Mouse (Mus musculus) intestine, embryonic 16.5 days (tissue): ENCODE results near the gene Sh3kbp1. TPM values are rescaled to one million over a fixed set of nuclear protein-coding genes. Genes with fewer than 3 reads are reported as not detected.
A peak's percentile ranks its signal among the peaks of the same experiment; 100 is the strongest.

ENCODE experiments used
- ATAC-seq: fragments of 200-750 bp; cut with Nextera tagmentation; 2 replicates; pipeline ENCODE4 v1.8.0; 2017; ENCODE audit warnings: moderate TSS enrichment, moderate library complexity
- H3K27ac ChIP-seq: fragments of 300-500 bp; sonication (generic); 2 replicates; pipeline ENCODE4 v1.5.1; 2014; ENCODE audit warnings: mild to moderate bottlenecking, low read length
- H3K27me3 ChIP-seq: fragments of 300-500 bp; sonication (generic); replicated peaks from 2 replicates; pipeline ENCODE4 v1.6.1; 2014; ENCODE audit warnings: low read length, control low read depth, mixed read lengths; ENCODE audit not compliant: control insufficient read depth, insufficient read depth
- H3K36me3 ChIP-seq: fragments of 300-500 bp; sonication (generic); 2 replicates; pipeline ENCODE4 v1.6.1; 2014; ENCODE audit warnings: low read length, control low read depth; ENCODE audit not compliant: control insufficient read depth, insufficient read depth
- H3K4me1 ChIP-seq: fragments of 300-500 bp; sonication (generic); 2 replicates; pipeline ENCODE4 v1.6.1; 2014; ENCODE audit warnings: low read length, control low read depth, mixed read lengths; ENCODE audit not compliant: control insufficient read depth, insufficient read depth
- H3K4me2 ChIP-seq: fragments of 300-500 bp; sonication (generic); 2 replicates; pipeline ENCODE4 v1.6.1; 2014; ENCODE audit warnings: low read depth, low read length, control low read depth
- H3K4me3 ChIP-seq: fragments of 300-500 bp; sonication (generic); 2 replicates; pipeline ENCODE4 v1.5.1; 2014; ENCODE audit warnings: mild to moderate bottlenecking, low read length
- H3K9ac ChIP-seq: fragments of 300-500 bp; sonication (generic); 2 replicates; pipeline ENCODE4 v1.6.1; 2014; ENCODE audit warnings: low read depth, low read length
- H3K9me3 ChIP-seq: fragments of 300-500 bp; sonication (generic); 2 replicates; pipeline ENCODE4 v1.6.1; 2016; ENCODE audit warnings: low read length, control low read depth; ENCODE audit not compliant: control insufficient read depth
- WGBS: fragments of 180-500 bp; shearing (Covaris S2); extraction: QIAGEN DNeasy Blood & Tissue Kit; methylation state at CpG from one replicate; pipeline ENCODE4 v1.1.7; 2014; 5-methylcytosine and 5-hydroxymethylcytosine counted together
- polyA plus RNA-seq: library from polyadenylated mRNA; unstranded; fragments of >200 nt; fragmentation: Nextera tagmentation; extraction: Ambion mirVana; gene quantifications from 2 replicates; pipeline ENCODE4 v1.2.1, GENCODE M21; 2015

The Sh3kbp1 gene
- polyA plus RNA-seq, 1 experiment from 2014 or later = 20.8 TPM

- Histone ChIP-seq H3K9me3 (no peaks in the 10 kb centered on the region), H3K4me2 (no peak overlapping the region), H3K9ac (no peak overlapping the region), H3K36me3 (no peaks in the 10 kb centered on the region), H3K27me3 (peaks cover 8% of the 10 kb centered on the region; the same call in 1 of the 2 replicates), H3K4me3 (no peak overlapping the region), H3K27ac (no peak overlapping the region), H3K4me1 (no peaks in the 10 kb centered on the region)
- ATAC-seq = no peak
- WGBS = 82% methylated on average over 7 of the region's 7 CpGs
Measured at GRCm38 (mm10) chrX:159953546-159954429, 326.7 kb downstream of the Sh3kbp1 start.

- Histone ChIP-seq H3K27me3 (peaks cover 8% of the 10 kb centered on the region; the same call in 1 of the 2 replicates), H3K9me3 (no peaks in the 10 kb centered on the region), H3K27ac (no peak overlapping the region), H3K4me2 (no peak overlapping the region), H3K36me3 (no peaks in the 10 kb centered on the region), H3K4me3 (no peak overlapping the region), H3K9ac (no peak overlapping the region), H3K4me1 (no peaks in the 10 kb centered on the region)
- no peak for ATAC-seq
- 70% methylated on average over 4 of the region's 4 CpGs for WGBS
Measured at GRCm38 (mm10) chrX:159954430-159954779, 327.3 kb downstream of the Sh3kbp1 start.

- H3K27ac ChIP-seq = no peak overlapping the region
- H3K4me1 ChIP-seq = no peaks in the 10 kb centered on the region
- peaks cover 8% of the 10 kb centered on the region; the same call in 1 of the 2 replicates for H3K27me3 ChIP-seq
- H3K36me3 ChIP-seq = no peaks in the 10 kb centered on the region
- no peaks in the 10 kb centered on the region for H3K9me3 ChIP-seq
- WGBS = 84% methylated on average over 6 of the region's 6 CpGs
- ATAC-seq = no peak
- H3K4me3 ChIP-seq = no peak overlapping the region
- no peak overlapping the region for H3K9ac ChIP-seq
- H3K4me2 ChIP-seq = no peak overlapping the region
Measured at GRCm38 (mm10) chrX:159955433-159955832, 328.4 kb downstream of the Sh3kbp1 start.

- H3K27ac ChIP-seq = no peak overlapping the region
- no peaks in the 10 kb centered on the region for H3K27me3 ChIP-seq
- no peak overlapping the region for H3K4me2 ChIP-seq
- no peaks in the 10 kb centered on the region for H3K36me3 ChIP-seq
- H3K4me3 ChIP-seq = no peak overlapping the region
- ATAC-seq = no peak
- 86% methylated on average over 2 of the region's 2 CpGs for WGBS
- H3K9me3 ChIP-seq = no peaks in the 10 kb centered on the region
- H3K9ac ChIP-seq = no peak overlapping the region
- no peaks in the 10 kb centered on the region for H3K4me1 ChIP-seq
Measured at GRCm38 (mm10) chrX:159961385-159961784, 334.3 kb downstream of the Sh3kbp1 start.

- peak; percentile 62; the same call in 1 of the 2 replicates for ATAC-seq
- WGBS = 27% methylated on average over 4 of the region's 4 CpGs
- Histone ChIP-seq H3K9ac (no peak overlapping the region), H3K27ac (no peak overlapping the region), H3K4me3 (no peak overlapping the region), H3K4me2 (no peak overlapping the region), H3K9me3 (no peaks in the 10 kb centered on the region), H3K36me3 (no peaks in the 10 kb centered on the region), H3K27me3 (no peaks in the 10 kb centered on the region), H3K4me1 (no peaks in the 10 kb centered on the region)
Measured at GRCm38 (mm10) chrX:159963273-159963672, 336.2 kb downstream of the Sh3kbp1 start.

- Histone ChIP-seq H3K36me3 (no peaks in the 10 kb centered on the region), H3K9me3 (no peaks in the 10 kb centered on the region), H3K4me1 (no peaks in the 10 kb centered on the region), H3K9ac (no peak overlapping the region), H3K27ac (no peak overlapping the region), H3K27me3 (no peaks in the 10 kb centered on the region), H3K4me2 (no peak overlapping the region), H3K4me3 (no peak overlapping the region)
- 92% methylated on average over 9 of the region's 9 CpGs for WGBS
- no peak for ATAC-seq
Measured at GRCm38 (mm10) chrX:159963925-159964324, 336.9 kb downstream of the Sh3kbp1 start.

GRCm38 (mm10) chrX:159969025-159969424 is 342.0 kb downstream of the Sh3kbp1 start:
- Histone ChIP-seq H3K27me3 (no peaks in the 10 kb centered on the region), H3K36me3 (no peaks in the 10 kb centered on the region), H3K4me1 (no peaks in the 10 kb centered on the region), H3K9me3 (no peaks in the 10 kb centered on the region), H3K4me3 (no peak overlapping the region), H3K4me2 (no peak overlapping the region), H3K27ac (no peak overlapping the region), H3K9ac (no peak overlapping the region)
- ATAC-seq = no peak
- WGBS = 91% methylated on average over 2 of the region's 2 CpGs

- Histone ChIP-seq H3K4me3 (no peak overlapping the region), H3K9ac (no peak overlapping the region), H3K4me1 (no peaks in the 10 kb centered on the region), H3K27ac (no peak overlapping the region), H3K27me3 (no peaks in the 10 kb centered on the region), H3K36me3 (no peaks in the 10 kb centered on the region), H3K4me2 (no peak overlapping the region), H3K9me3 (no peaks in the 10 kb centered on the region)
- 47% methylated on average over 3 of the region's 3 CpGs for WGBS
- ATAC-seq = peak; percentile 87
Measured at GRCm38 (mm10) chrX:159971091-159971779, 344.2 kb downstream of the Sh3kbp1 start.

GRCm38 (mm10) chrX:159973730-159974129 is 346.7 kb downstream of the Sh3kbp1 start:
- H3K27me3 ChIP-seq = no peaks in the 10 kb centered on the region
- H3K27ac ChIP-seq = no peak overlapping the region
- no peak overlapping the region for H3K4me2 ChIP-seq
- WGBS = 28% methylated on average over 5 of the region's 5 CpGs
- no peak for ATAC-seq
- no peaks in the 10 kb centered on the region for H3K4me1 ChIP-seq
- H3K4me3 ChIP-seq = no peak overlapping the region
- no peak overlapping the region for H3K9ac ChIP-seq
- H3K9me3 ChIP-seq = no peaks in the 10 kb centered on the region
- no peaks in the 10 kb centered on the region for H3K36me3 ChIP-seq
